Mouse (Mus musculus) C2C12 (cell line): ENCODE results near the gene Gm9936.
"Not testable (repeated sequence)": the region's sequence is repeated elsewhere in the genome, so short reads cannot be mapped to it uniquely, and the experiment has no call there.

Experiments
- CTCF ChIP-seq: IDR thresholded peaks from one replicate; pipeline ENCODE4 v1.5.1; 2011; ENCODE audit not compliant: control insufficient read depth, insufficient read depth, insufficient read length
- MAX ChIP-seq: IDR thresholded peaks from one replicate; pipeline ENCODE4 v1.6.1; 2011; ENCODE audit warnings: mild to moderate bottlenecking, control low read depth
- MYOD1 ChIP-seq: IDR thresholded peaks from one replicate; pipeline ENCODE4 v1.6.1; 2011; ENCODE audit warnings: low read depth; ENCODE audit not compliant: control insufficient read depth, insufficient read length

DNA sequence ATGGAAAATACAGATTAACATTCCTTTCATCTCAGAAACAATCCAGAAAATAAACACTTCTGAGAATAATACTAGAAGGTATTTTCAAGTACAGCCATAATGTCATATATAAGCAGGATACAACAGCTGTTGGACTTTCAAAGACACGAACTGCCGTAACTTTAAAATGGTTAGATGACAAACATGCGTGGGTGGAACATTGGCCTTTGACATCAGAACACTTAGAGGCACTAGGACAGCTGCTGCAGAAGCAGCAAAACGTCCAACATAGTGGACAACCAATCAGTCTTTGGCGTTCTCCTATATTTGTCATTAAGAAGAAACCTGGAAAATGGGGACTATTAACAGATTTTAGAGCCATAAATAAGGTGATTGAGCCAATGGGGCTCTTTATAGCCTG is 18.0 kb downstream of the Gm9936 start:
- not testable (repeated sequence) for TF ChIP-seq CTCF, MAX
- peak; percentile 10 for TF ChIP-seq MYOD1
